ENCODE assay signal across 14 mouse cellular contexts in the genomic region with DNA sequence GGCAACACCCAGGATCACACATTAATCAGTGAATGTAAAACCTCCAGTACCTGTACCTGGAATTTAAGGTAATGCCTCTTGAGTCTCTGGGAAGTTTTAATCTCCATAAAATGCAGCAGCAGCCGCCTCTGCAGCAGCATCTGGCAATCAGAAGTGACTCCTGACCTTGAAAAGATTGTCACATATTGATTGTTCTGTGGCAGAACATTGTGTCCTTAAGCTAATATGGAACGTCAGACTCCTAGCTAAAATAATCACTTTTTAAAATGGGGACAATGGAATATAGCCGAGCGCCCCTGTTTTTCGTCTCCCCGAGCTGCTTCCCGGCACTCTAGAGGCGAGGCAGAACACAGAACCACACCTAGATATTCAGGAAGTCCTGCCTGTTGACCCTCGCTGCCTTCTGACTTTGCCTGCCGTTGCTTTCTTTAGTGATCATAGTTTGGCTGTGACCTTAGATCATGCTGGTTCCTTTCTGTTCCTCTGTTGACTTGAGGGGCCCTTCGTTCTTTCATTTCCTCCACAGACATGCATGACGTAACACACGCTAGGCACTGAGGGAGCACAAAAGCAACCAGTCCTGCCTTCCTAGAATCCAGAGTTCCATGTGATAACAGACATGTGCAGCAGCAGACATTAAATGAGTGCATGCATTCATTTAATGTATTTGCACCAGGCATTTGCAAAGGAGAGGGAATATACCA.
"Had no signal": no experiment of that assay in that cellular context is flagged by ENCODE, and none has a peak within 500 bp of the region (broad histone marks: within the 10 kb centered on the region; RNA-seq: fewer than 3 reads in every experiment).

No protein-coding gene starts in this region.

- DNase-seq: kidney, adult 2 months; kidney, postnatal 25 days; layer of hippocampus, postnatal 36 days; liver, embryonic 13.5 days; lung, embryonic 14.5 days; lung, postnatal 14 days; lung, postnatal 4 days; midbrain, embryonic 14.5 days; thymus, adult 18-20 months; thymus, postnatal 36 days had no signal

- H3K27me3 ChIP-seq: intestine, embryonic 15.5 days; liver, embryonic 13.5 days had no signal

- ATAC-seq: intestine, embryonic 15.5 days had no signal

- H3K4me1 ChIP-seq: liver, embryonic 13.5 days had no signal

- H3K4me3 ChIP-seq: intestine, embryonic 15.5 days; left cerebral cortex, adult 2 months; liver, embryonic 13.5 days had no signal

- H3K36me3 ChIP-seq: intestine, embryonic 15.5 days; liver, embryonic 13.5 days had no signal

- H3K9me3 ChIP-seq: intestine, embryonic 15.5 days; liver, embryonic 13.5 days had no signal

- H3K27ac ChIP-seq: intestine, embryonic 15.5 days; kidney, postnatal 0 days; left cerebral cortex, adult 2 months; liver, embryonic 13.5 days had no signal

- H3K9ac ChIP-seq: intestine, embryonic 15.5 days; liver, embryonic 13.5 days; lung, embryonic 14.5 days had no signal

- H3K4me2 ChIP-seq: intestine, embryonic 15.5 days; liver, embryonic 13.5 days; lung, embryonic 14.5 days; midbrain, embryonic 11.5 days had no signal
